Mouse (Mus musculus) brown adipose tissue, adult 24 weeks (tissue): ENCODE measurements around the gene Zfp524. TPM values are rescaled to one million over a fixed set of nuclear protein-coding genes. Genes with fewer than 3 reads are reported as not detected.
A peak's percentile ranks its signal among the peaks of the same experiment; 100 is the strongest.

Experiments used
- H3K27ac ChIP-seq: fragments of 200-500 bp; replicated peaks from 2 replicates; pipeline ENCODE4 v1.5.1; 2012; ENCODE audit warnings: low read depth, mild to moderate bottlenecking, low read length
- H3K4me1 ChIP-seq: fragments of 200-500 bp; 2 replicates; pipeline ENCODE4 v1.6.1; 2012; ENCODE audit warnings: low read length, mixed read lengths; ENCODE audit not compliant: control insufficient read depth, insufficient read depth, insufficient read length
- H3K4me3 ChIP-seq: fragments of 200-500 bp; 2 replicates; pipeline ENCODE4 v1.5.1; 2012; ENCODE audit warnings: low read depth, mild to moderate bottlenecking, low read length, moderate library complexity; ENCODE audit not compliant: insufficient read depth
- polyA plus RNA-seq: library from polyadenylated mRNA; stranded (reverse); fragments of >200 nt; gene quantifications from 2 replicates; pipeline ENCODE4 v1.2.4, GENCODE M21; 2012; ENCODE audit not compliant: missing spikeins, insufficient read depth, insufficient read length

The Zfp524 gene
- polyA plus RNA-seq, 1 experiment: 19.4 TPM

DNA sequence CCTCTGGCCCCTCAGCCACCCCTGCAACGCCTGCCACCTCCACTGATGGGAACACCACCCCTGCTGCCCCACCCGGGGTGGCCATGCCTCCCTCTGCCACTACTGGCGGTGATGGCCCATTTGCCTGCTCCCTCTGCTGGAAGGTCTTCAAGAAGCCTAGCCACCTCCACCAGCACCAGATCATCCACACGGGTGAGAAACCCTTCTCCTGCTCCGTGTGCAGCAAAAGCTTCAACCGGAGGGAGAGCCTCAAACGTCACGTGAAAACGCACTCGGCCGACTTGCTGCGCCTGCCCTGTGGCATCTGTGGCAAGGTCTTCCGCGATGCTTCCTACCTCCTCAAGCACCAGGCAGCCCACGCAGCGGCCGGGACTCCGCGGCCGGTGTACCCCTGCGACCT, 15.7 kb downstream of the Zfp524 start:
- Histone ChIP-seq H3K4me1 (no peaks in the 10 kb centered on the region), H3K4me3 (no peak overlapping the region), H3K27ac (no peak overlapping the region)

DNA sequence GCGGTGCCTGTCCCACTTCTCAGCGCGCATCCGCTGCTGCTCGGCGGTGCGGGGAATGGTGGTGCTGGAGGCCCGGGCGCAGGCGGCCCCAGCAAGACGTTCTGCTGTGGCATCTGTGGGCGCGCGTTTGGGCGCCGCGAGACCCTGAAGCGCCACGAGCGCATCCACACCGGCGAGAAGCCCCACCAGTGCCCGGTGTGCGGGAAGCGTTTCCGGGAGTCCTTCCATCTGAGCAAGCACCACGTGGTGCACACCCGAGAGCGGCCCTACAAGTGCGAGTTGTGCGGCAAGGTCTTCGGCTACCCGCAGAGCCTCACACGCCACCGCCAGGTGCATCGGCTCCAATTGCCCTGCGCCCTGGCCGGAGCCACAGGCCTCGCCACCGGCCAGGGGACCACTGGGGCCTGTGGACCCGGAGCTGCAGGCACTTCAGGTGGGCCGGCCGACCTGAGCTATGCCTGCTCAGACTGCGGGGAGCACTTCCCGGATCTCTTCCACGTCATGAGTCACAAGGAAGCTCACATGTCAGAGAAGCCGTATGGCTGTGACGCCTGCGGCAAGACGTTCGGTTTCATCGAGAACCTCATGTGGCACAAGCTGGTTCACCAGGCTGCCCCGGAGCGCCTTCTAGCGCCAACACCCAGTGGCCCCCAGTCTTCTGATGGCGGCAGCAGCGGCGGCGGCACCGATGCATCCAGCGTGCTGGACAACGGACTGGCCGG, 16.5 kb downstream of the Zfp524 start:
- Histone ChIP-seq H3K4me1 (no peaks in the 10 kb centered on the region), H3K4me3 (no peak overlapping the region), H3K27ac (no peak overlapping the region)

DNA sequence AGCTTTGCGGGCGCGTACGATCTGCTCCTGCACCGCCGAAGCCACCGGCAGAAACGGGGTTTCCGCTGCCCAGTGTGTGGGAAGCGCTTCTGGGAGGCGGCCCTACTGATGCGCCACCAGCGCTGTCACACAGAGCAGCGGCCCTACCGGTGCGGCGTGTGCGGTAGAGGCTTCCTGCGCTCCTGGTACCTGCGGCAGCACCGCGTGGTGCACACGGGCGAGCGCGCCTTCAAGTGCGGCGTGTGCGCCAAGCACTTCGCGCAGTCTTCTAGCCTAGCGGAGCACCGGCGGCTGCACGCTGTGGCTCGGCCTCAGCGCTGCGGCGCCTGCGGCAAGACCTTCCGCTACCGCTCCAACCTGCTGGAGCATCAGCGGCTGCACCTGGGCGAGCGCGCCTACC, 17.3 kb downstream of the Zfp524 start:
- Histone ChIP-seq H3K27ac (no peak overlapping the region), H3K4me1 (no peaks in the 10 kb centered on the region), H3K4me3 (no peak overlapping the region)

DNA sequence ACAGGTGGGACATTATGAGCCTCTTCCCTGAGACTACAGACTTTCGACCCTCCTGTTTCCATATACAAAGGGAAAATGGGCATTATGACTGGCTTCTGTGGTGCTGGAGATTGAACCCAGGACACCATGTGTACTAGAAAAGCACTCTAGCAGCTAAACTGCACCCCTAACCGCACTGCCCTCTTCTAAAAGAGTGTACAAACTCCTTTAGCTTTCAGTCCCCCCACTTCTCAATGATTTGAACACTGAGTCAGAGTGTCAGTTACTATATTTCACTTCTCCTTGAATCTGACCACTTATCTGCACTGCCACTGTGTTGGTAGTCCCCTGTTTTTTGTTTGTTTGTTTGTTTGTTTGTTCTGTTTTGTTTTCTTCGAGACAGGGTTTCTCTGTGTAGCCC, 19.6 kb downstream of the Zfp524 start, which contains the start of gene 4632433K11Rik:
4632433K11Rik (plus strand) TSS at position 301 of the 400 bp plus-strand sequence.
- peaks cover under 1% of the 10 kb centered on the region; the same call in 1 of the 2 replicates for H3K4me1 ChIP-seq
- no peak within 1 kb of the TSS for H3K27ac ChIP-seq
- no peak within 1 kb of the TSS for H3K4me3 ChIP-seq

DNA sequence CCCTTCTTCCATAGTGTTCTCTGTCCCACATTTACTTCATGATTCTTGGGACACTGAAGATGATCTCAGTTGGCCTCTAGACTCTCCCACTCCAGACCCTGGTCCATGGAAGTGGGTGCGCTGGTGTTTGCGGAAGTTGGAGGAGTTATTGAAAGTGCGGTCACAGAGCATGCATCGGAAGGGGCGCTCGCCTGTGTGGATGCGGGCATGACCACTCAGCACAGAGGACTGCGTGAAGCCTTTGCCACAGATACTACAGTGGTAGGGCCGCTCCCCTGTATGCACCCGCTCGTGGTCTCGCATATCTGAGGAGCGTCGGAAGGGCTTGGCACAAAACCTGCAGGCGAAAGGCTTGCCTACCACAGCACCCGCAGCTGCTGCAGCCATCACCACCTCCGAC, 21.4 kb downstream of the Zfp524 start:
- Histone ChIP-seq H3K4me3 (no peak overlapping the region), H3K4me1 (peaks cover 3% of the 10 kb centered on the region; the same call in 1 of the 2 replicates), H3K27ac (no peak overlapping the region)

DNA sequence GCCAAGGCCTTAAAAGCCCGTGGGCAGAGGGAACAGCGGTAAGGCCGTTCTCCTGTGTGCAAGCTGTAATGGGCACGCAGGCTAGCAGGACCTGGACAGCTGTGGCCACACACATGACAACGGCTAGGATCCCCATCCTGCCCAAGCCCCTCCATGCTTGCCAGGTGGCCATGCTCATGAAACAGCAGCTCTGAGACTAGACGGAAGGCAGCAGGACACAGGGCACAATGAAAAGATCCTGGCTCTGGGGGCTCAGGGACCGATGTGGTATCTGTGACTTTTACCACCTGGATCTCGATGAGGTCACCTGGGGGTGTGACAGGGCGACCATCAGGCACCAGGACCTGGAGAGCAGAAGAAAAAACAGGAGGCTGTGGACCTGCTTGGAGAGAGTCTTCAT, 21.9 kb downstream of the Zfp524 start:
- no peak overlapping the region for H3K4me3 ChIP-seq
- no peak overlapping the region for H3K27ac ChIP-seq
- peaks cover 3% of the 10 kb centered on the region; the same call in 1 of the 2 replicates for H3K4me1 ChIP-seq

DNA sequence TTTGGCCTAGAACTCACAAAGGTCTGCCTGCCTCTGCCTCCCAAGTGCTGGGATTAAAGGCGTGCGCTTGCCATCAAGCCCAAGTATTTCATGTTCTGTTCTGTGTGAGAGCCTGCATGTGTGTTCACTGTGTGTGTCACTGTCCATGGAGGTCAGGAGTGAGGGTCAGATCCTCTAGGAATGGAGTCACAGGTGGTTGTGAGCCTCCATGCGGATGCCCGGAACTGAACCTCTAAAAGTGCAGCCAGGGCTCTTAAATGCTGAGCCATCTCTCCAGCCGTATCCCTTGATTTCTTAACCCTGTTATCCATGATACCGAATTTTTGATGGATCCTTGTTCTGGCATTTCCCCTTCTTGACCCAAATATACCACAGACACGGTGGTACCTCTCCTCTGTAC, 22.8 kb downstream of the Zfp524 start:
- Histone ChIP-seq H3K4me3 (no peak overlapping the region), H3K4me1 (peaks cover 3% of the 10 kb centered on the region; the same call in 1 of the 2 replicates), H3K27ac (no peak overlapping the region)

DNA sequence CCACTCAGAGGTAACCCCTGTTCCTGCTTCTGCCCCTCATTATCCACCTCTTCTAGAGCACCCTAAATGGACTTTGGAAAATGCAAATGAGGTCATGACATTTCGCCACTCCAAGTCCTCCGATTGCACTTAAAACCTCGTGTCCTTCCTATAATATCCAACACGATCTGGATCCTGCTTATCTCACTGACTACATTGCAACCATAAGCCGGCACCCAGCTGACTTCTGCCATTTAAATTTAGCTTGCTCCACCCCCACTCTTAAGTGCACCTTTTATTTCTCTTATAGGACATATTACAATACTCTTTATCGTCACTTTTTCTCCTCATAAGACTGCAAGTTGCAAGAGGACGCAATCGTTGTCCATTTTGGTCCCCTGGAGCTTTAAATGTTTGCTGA, 23.3 kb downstream of the Zfp524 start:
- no peak overlapping the region for H3K27ac ChIP-seq
- H3K4me1 ChIP-seq: peaks cover 3% of the 10 kb centered on the region; the same call in 1 of the 2 replicates
- H3K4me3 ChIP-seq: peak overlapping the region; percentile 85

DNA sequence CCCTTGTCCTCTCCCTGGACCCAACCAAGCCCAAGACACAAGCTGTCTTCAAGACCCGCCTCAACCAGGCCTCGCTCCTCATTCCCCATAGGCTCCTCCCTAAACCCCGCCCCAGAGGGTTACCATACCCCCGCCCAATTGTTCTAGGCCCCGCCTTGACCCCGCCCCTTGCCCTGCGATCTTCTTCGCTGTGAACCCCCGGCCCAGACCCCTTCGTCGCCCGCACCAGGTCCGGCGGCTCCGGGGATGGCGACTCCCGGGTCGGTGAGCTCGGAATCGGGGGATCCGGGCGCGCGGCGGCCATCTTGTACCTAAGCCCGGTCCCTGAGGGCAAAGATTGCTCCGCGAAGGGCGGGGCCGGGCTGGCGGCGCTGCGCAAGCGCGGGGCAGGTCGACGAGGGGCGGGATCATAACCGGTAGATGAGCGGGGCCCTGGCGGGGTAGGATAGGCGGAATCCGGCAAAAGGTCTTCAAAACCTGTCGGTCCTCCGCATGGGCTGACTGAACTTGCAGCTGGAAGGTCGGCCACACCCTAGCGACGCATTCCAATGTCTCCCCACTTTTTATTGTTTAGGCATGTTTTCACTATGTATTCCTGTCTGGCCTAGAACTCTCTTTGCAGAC, 24.0 kb downstream of the Zfp524 start, which contains the start of gene Zfp784:
Zfp784 (minus strand) TSS at position 338 of the 624 bp plus-strand sequence.
- Histone ChIP-seq H3K4me1 (peaks cover 3% of the 10 kb centered on the region; the same call in 1 of the 2 replicates), H3K27ac (peak within 1 kb of the TSS; percentile 95), H3K4me3 (peak within 1 kb of the TSS; percentile 85)

DNA sequence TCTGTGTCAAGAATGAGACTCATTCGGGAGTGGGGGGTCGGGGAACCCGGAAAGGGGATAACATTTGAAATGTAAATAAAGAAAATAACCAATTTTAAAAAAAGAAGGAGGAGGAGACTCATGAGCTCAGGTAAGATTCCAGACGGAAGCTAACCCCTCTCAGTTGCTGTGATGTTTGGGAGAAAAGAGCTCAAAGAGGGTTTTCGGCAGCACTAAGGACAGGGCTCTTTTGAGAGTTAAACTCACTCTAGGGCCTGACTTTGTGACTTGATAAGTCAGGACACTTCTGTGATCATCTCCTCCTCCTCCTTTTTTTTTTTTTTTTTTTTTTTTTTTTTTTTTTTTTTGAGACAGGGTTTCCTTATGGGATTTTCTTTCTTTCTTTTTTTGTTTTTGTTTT, 24.7 kb downstream of the Zfp524 start:
- Histone ChIP-seq H3K4me3 (peak overlapping the region; percentile 85), H3K27ac (peak overlapping the region; percentile 95; the same call in 1 of the 2 replicates)

DNA sequence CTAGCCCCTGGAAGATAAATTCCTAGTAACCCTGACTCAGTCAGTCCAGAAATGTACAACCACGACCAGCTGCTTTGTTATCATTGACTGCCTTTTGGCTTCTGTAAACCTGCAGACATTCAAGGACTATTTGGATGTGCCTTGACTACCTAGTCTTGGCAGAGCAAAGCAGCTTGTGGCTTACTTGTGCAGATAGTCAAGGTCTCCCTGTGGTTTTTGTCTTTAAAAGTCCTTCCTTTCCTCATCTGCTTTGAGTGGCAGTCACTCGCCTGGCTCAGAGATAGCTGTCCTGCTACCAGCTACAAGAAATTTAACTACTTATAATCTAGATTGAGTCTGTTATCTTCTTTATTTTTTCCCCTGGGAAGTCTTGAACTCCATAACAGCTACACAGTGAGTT, 30.8 kb downstream of the Zfp524 start:
- Histone ChIP-seq H3K4me1 (no peaks in the 10 kb centered on the region), H3K27ac (no peak overlapping the region), H3K4me3 (no peak overlapping the region)

More for the DNA sequence above, 24.7 kb downstream of the Zfp524 start:
- peaks cover 3% of the 10 kb centered on the region; the same call in 1 of the 2 replicates for H3K4me1 ChIP-seq

DNA sequence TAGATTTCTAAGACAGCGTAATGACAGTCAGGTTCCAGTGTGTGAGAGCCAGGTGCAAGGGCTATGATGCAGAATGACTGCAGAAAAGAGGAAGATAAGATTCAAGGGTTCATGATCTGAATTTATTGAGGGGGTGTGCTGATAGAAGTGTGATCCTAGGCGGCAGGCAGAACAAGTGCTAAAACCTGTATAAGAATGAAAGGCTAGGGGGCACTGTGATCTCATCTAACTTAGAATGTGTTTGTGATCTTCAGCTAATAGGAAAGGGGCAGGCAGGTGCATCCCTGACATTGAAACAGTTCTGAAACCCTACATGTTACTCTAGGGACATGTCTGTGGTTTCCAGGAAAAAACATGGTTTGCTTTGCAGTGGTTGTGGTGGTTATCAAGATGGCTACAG, 31.9 kb downstream of the Zfp524 start:
- no peak overlapping the region for H3K27ac ChIP-seq

DNA sequence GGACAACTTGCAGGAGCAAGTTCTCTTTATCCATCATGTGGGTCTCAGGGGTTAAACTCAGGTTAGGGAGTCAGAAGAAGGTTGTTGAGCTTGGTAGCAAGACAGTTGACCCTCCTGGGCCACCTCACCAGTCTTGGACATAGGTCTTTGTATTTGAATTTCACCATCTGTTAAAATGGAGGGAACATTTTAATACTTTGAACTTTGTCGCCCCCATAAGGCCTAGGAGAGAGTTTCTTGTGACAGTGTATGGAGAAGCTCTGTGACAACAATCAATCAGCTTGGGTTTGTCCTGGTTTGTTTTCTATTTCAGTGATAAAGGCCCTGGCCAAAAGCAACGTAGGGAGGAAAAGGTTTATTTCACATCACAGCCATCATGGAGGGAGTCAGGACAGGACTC, 33.1 kb downstream of the Zfp524 start:
- Histone ChIP-seq H3K4me1 (no peaks in the 10 kb centered on the region; the same call in 1 of the 2 replicates), H3K27ac (no peak overlapping the region)

More for the DNA sequence above, 31.9 kb downstream of the Zfp524 start:
- no peak overlapping the region for H3K4me3 ChIP-seq
- H3K4me1 ChIP-seq: no peaks in the 10 kb centered on the region

DNA sequence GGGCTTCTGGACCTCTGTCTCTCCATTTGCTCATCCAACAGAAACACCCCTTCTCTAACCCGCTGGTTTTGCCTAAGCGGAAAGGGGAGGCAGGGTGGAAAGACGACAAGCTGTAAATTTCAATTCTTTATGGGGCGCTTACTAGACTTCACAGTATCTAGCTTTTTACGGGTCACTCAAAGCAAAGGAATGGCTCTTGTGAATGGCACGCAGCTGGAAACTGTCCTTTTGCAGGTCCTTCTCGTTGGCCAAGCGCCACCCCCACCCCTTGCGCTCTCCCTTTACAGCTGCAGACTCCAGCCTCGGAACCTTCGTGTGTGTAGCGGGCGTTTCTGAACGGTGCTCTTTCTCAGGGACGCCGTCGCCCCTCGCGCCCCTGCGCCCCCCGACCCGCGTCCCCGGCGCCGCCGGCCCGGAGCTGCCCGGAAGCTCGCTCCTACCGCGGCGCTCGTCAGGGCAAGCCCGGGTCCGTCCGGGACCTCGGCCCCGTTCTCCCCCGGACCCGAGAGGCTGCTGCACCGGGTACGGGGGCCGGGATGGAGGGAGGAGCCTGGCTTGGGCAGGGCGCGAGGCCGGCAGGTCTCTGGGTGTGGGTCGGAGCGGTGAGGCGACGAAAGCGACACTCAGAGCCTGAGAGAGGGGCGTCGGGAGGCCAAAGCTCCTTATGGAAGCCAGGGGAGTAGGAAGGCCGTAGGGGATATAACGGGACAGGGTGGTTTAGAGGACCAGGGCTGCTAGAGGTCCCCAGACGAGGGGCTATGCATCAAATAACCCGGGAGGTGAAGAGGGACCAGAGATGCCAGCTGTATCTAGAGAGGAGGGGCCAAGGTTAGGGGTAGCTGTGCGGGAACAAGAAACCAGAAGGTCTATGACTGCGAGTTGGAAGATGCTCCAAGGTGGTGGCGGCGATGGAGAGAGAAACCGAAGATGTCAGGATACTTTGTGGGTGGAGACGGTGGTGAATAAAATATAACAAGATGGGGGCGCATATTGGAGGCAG, 37.3 kb downstream of the Zfp524 start, which contains the start of gene Zfp580:
Zfp580 (plus strand) TSS at position 346 of the 1,000 bp plus-strand sequence.
- no peaks in the 10 kb centered on the region; the same call in 1 of the 2 replicates for H3K4me1 ChIP-seq
- peak within 1 kb of the TSS; percentile 65 for H3K4me3 ChIP-seq
- H3K27ac ChIP-seq: peak within 1 kb of the TSS; percentile 26; the same call in 1 of the 2 replicates

More for the DNA sequence above, 33.1 kb downstream of the Zfp524 start:
- no peak overlapping the region for H3K4me3 ChIP-seq
